Mouse (Mus musculus): ENCODE data around the gene Olfr373. TPM values are rescaled to one million over a fixed set of nuclear protein-coding genes. Genes with fewer than 3 reads are reported as not detected.

The Olfr373 gene
- total RNA-seq, 2 experiments from 2014 or later: not detected

Other genes starting within 250 kb of the Olfr373 start
- 10 to 100 TPM; 12.1 to 13.3 TPM for gene Zfp709, start 201.2 kb upstream of the Olfr373 start, total RNA-seq (2021)
- gene Zfp882, start 174.6 kb upstream of the Olfr373 start, total RNA-seq (2021): 1 to 10 TPM; 9.9 to 10.0 TPM
- gene Zfp617, start 174.5 kb upstream of the Olfr373 start, total RNA-seq (2021): 10 to 100 TPM; 27.4 to 30.0 TPM
- 10 to 100 TPM; 12.5 to 14.5 TPM for gene Zfp961, start 132.1 kb upstream of the Olfr373 start, total RNA-seq (2021)
- not detected for gene Cyp4f18, start 73.6 kb upstream of the Olfr373 start, total RNA-seq (2021)
- not detected for gene Olfr372, start 42.0 kb upstream of the Olfr373 start, total RNA-seq (2021)
- gene Olfr374, start 23.9 kb downstream of the Olfr373 start, total RNA-seq (2021): not detected
- 10 to 100 TPM; 45.4 to 46.6 TPM for gene Tpm4, start 51.8 kb downstream of the Olfr373 start, total RNA-seq (2021)
- 10 to 100 TPM; 42.6 to 46.7 TPM for gene Rab8a, start 78.0 kb downstream of the Olfr373 start, total RNA-seq (2021)
- not detected for gene Hsh2d, start 106.5 kb downstream of the Olfr373 start, total RNA-seq (2021)
- not detected for gene Cib3, start 129.7 kb downstream of the Olfr373 start, total RNA-seq (2021)
- not detected for gene Gm11034, start 130.5 kb downstream of the Olfr373 start, total RNA-seq (2021)
- gene Fam32a, start 136.6 kb downstream of the Olfr373 start, total RNA-seq (2021): 10 to 100 TPM; 54.0 to 59.4 TPM
- gene Ap1m1, start 156.8 kb downstream of the Olfr373 start, total RNA-seq (2021): 100 to 1,000 TPM; 115 to 119 TPM
- gene Gm10282, start 222.1 kb downstream of the Olfr373 start, total RNA-seq (2021): 10 to 100 TPM in 1 of 2 experiments, 1 to 10 TPM in 1; 6.3 to 10.8 TPM
- gene Klf2, start 235.9 kb downstream of the Olfr373 start, total RNA-seq (2021): 10 to 100 TPM; 15.4 to 18.9 TPM